Mouse (Mus musculus) intestine, embryonic 16.5 days (tissue): ENCODE measurements around the gene Cbx3. TPM values are rescaled to one million over a fixed set of nuclear protein-coding genes. Genes with fewer than 3 reads are reported as not detected.

Source experiments
- ATAC-seq: fragments of 200-750 bp; cut with Nextera tagmentation; 2 replicates; pipeline ENCODE4 v1.8.0; 2017; ENCODE audit warnings: moderate TSS enrichment, moderate library complexity
- H3K27ac ChIP-seq: fragments of 300-500 bp; sonication (generic); 2 replicates; pipeline ENCODE4 v1.5.1; 2014; ENCODE audit warnings: mild to moderate bottlenecking, low read length
- H3K27me3 ChIP-seq: fragments of 300-500 bp; sonication (generic); replicated peaks from 2 replicates; pipeline ENCODE4 v1.6.1; 2014; ENCODE audit warnings: low read length, control low read depth, mixed read lengths; ENCODE audit not compliant: control insufficient read depth, insufficient read depth
- H3K36me3 ChIP-seq: fragments of 300-500 bp; sonication (generic); 2 replicates; pipeline ENCODE4 v1.6.1; 2014; ENCODE audit warnings: low read length, control low read depth; ENCODE audit not compliant: control insufficient read depth, insufficient read depth
- H3K4me1 ChIP-seq: fragments of 300-500 bp; sonication (generic); 2 replicates; pipeline ENCODE4 v1.6.1; 2014; ENCODE audit warnings: low read length, control low read depth, mixed read lengths; ENCODE audit not compliant: control insufficient read depth, insufficient read depth
- H3K4me2 ChIP-seq: fragments of 300-500 bp; sonication (generic); 2 replicates; pipeline ENCODE4 v1.6.1; 2014; ENCODE audit warnings: low read depth, low read length, control low read depth
- H3K4me3 ChIP-seq: fragments of 300-500 bp; sonication (generic); 2 replicates; pipeline ENCODE4 v1.5.1; 2014; ENCODE audit warnings: mild to moderate bottlenecking, low read length
- H3K9ac ChIP-seq: fragments of 300-500 bp; sonication (generic); 2 replicates; pipeline ENCODE4 v1.6.1; 2014; ENCODE audit warnings: low read depth, low read length
- H3K9me3 ChIP-seq: fragments of 300-500 bp; sonication (generic); 2 replicates; pipeline ENCODE4 v1.6.1; 2016; ENCODE audit warnings: low read length, control low read depth; ENCODE audit not compliant: control insufficient read depth
- WGBS: fragments of 180-500 bp; shearing (Covaris S2); extraction: QIAGEN DNeasy Blood & Tissue Kit; methylation state at CpG from one replicate; pipeline ENCODE4 v1.1.7; 2014; 5-methylcytosine and 5-hydroxymethylcytosine counted together
- polyA plus RNA-seq: library from polyadenylated mRNA; unstranded; fragments of >200 nt; fragmentation: Nextera tagmentation; extraction: Ambion mirVana; gene quantifications from 2 replicates; pipeline ENCODE4 v1.2.1, GENCODE M21; 2015

Gene Cbx3
- polyA plus RNA-seq = 266 and 290 TPM in 2 replicates

- Histone ChIP-seq H3K4me3 (peak within 1 kb of the TSS; percentile 97), H3K27me3 (no peaks in the 10 kb centered on the region), H3K4me1 (peaks cover 24% of the 10 kb centered on the region), H3K4me2 (peak within 1 kb of the TSS; percentile 43), H3K9ac (peak within 1 kb of the TSS; percentile 99), H3K9me3 (no peaks in the 10 kb centered on the region), H3K36me3 (peaks cover 8% of the 10 kb centered on the region; the same call in 1 of the 2 replicates), H3K27ac (peak within 1 kb of the TSS; percentile 100)
- WGBS = 0% methylated on average over 96 of the region's 99 CpGs
- peak; percentile 86 for ATAC-seq
Measured at GRCm38 (mm10) chr6:51470311-51471178, at the start of gene Cbx3. Gene Cbx3, plus strand, starts transcription at chr6:51470360.

GRCm38 (mm10) chr6:51423466-51424122 lies 46.6 kb upstream of the Cbx3 start:
- H3K27ac ChIP-seq = no peak overlapping the region
- no peaks in the 10 kb centered on the region for H3K4me1 ChIP-seq
- no peak overlapping the region for H3K4me3 ChIP-seq
- no peaks in the 10 kb centered on the region for H3K36me3 ChIP-seq
- ATAC-seq = no peak
- H3K27me3 ChIP-seq = no peaks in the 10 kb centered on the region
- H3K9ac ChIP-seq = no peak overlapping the region
- peaks cover 5% of the 10 kb centered on the region; the same call in 1 of the 2 replicates for H3K9me3 ChIP-seq
- no peak overlapping the region for H3K4me2 ChIP-seq
- WGBS = 55% methylated on average over 11 of the region's 11 CpGs

GRCm38 (mm10) chr6:51424537-51424936 lies 45.6 kb upstream of the Cbx3 start:
- WGBS = 89% methylated on average over 2 of the region's 2 CpGs
- Histone ChIP-seq H3K9ac (no peak overlapping the region), H3K27me3 (no peaks in the 10 kb centered on the region), H3K9me3 (peaks cover 5% of the 10 kb centered on the region; the same call in 1 of the 2 replicates), H3K4me1 (no peaks in the 10 kb centered on the region), H3K36me3 (no peaks in the 10 kb centered on the region), H3K4me3 (no peak overlapping the region), H3K27ac (no peak overlapping the region), H3K4me2 (no peak overlapping the region)
- no peak for ATAC-seq

- Histone ChIP-seq H3K27me3 (peaks cover 26% of the 10 kb centered on the region), H3K36me3 (no peaks in the 10 kb centered on the region), H3K4me1 (no peaks in the 10 kb centered on the region), H3K9ac (peak within 1 kb of the TSS; percentile 21), H3K4me2 (peak within 1 kb of the TSS; percentile 96), H3K4me3 (peak within 1 kb of the TSS; percentile 55), H3K9me3 (no peaks in the 10 kb centered on the region), H3K27ac (no peak within 1 kb of the TSS)
- WGBS = 1% methylated on average over 73 of the region's 74 CpGs
- ATAC-seq = peak; percentile 95
Measured at GRCm38 (mm10) chr6:51432535-51433397, 37.4 kb upstream of the Cbx3 start, which contains the start of gene Nfe2l3. Gene Nfe2l3, plus strand, starts transcription at chr6:51432670.

- Histone ChIP-seq H3K27ac (no peak overlapping the region), H3K9ac (no peak overlapping the region), H3K36me3 (no peaks in the 10 kb centered on the region), H3K4me1 (no peaks in the 10 kb centered on the region), H3K4me2 (no peak overlapping the region), H3K27me3 (peaks cover 26% of the 10 kb centered on the region), H3K9me3 (no peaks in the 10 kb centered on the region), H3K4me3 (no peak overlapping the region)
- 36% methylated on average over 7 of the region's 7 CpGs for WGBS
- ATAC-seq = no peak
Measured at GRCm38 (mm10) chr6:51434270-51434669, 35.9 kb upstream of the Cbx3 start.

GRCm38 (mm10) chr6:51437665-51438064 lies 32.5 kb upstream of the Cbx3 start:
- Histone ChIP-seq H3K9me3 (no peaks in the 10 kb centered on the region), H3K4me2 (no peak overlapping the region), H3K36me3 (no peaks in the 10 kb centered on the region), H3K4me1 (no peaks in the 10 kb centered on the region), H3K27me3 (peaks cover 19% of the 10 kb centered on the region), H3K9ac (no peak overlapping the region), H3K27ac (no peak overlapping the region), H3K4me3 (no peak overlapping the region)
- 68% methylated on average over 4 of the region's 4 CpGs for WGBS
- ATAC-seq = no peak

GRCm38 (mm10) chr6:51438826-51439330 lies 31.3 kb upstream of the Cbx3 start:
- no peak overlapping the region for H3K4me3 ChIP-seq
- H3K27ac ChIP-seq = no peak overlapping the region
- WGBS = 88% methylated on average over 9 of the region's 9 CpGs
- no peak overlapping the region for H3K4me2 ChIP-seq
- H3K9ac ChIP-seq = no peak overlapping the region
- ATAC-seq = no peak
- H3K27me3 ChIP-seq = peaks cover 8% of the 10 kb centered on the region
- no peaks in the 10 kb centered on the region for H3K9me3 ChIP-seq
- no peaks in the 10 kb centered on the region for H3K4me1 ChIP-seq
- no peaks in the 10 kb centered on the region for H3K36me3 ChIP-seq

GRCm38 (mm10) chr6:51442191-51442835 lies 27.8 kb upstream of the Cbx3 start:
- H3K36me3 ChIP-seq = no peaks in the 10 kb centered on the region
- H3K4me1 ChIP-seq = no peaks in the 10 kb centered on the region
- no peaks in the 10 kb centered on the region for H3K27me3 ChIP-seq
- H3K9me3 ChIP-seq = no peaks in the 10 kb centered on the region
- peak; percentile 53; the same call in 1 of the 2 replicates for ATAC-seq
- WGBS = 60% methylated on average over 9 of the region's 9 CpGs
- no peak overlapping the region for H3K4me3 ChIP-seq
- no peak overlapping the region for H3K27ac ChIP-seq
- no peak overlapping the region for H3K4me2 ChIP-seq
- no peak overlapping the region for H3K9ac ChIP-seq
